Mouse (Mus musculus): Measurements from ENCODE around the gene Ifi27l2b.
"Not testable (repeated sequence)": the region's sequence is repeated elsewhere in the genome, so short reads cannot be mapped to it uniquely, and the experiment has no call there.

Ifi27l2b gene

GRCm38 (mm10) chr12:103457140-103457539 lies at the start of gene Ifi27l2b:
Gene Ifi27l2b (minus strand): TSS chr12:103457223.
- DNase-seq = no peak

DNA sequence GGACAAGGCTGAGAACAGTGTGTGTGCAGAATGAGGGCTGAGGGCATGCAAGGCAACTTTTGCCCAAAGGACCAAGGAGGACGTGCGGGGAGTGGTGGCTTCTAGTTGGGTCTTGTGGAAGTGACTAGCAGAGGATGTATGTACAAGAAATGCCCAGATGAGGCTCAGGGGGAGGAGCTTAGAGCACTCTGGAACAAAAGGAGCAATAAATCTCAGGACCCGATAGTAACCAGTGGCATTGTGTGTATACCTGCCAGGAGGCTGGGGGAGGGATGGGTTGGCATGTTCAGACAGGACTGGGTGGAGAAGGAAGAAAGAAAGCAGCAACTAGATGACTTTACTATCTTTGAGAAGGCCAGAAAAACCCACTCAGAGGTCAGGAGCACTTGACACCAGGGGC lies 47.4 kb upstream of the Ifi27l2b start:
- no peak for DNase-seq

- DNase-seq = no peak
These were observed 46.3 kb upstream of the Ifi27l2b start for GRCm38 (mm10) chr12:103503300-103503699.

DNA sequence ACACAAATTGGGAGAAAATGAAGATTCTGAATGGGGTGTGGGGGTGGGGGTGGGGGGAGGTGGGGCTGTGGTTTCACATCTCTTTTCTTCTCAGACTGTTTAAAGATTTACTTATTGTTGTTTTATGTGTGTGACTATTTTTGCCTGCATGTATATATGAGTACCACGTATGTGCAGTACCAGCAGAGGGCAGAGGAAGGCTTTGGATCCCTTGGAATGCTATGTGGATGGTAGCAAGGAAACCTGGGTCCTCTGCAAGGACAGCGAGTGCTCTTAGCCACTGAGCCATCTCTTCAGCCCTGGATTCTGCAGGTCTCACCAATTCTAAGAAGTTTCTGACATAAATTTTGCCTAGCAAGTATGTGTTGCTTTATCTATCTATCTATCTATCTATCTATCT lies 42.2 kb upstream of the Ifi27l2b start:
- DNase-seq = no peak

- peak; percentile 36 to 42 for DNase-seq
These were observed 41.7 kb upstream of the Ifi27l2b start for GRCm38 (mm10) chr12:103498768-103499167.

DNA sequence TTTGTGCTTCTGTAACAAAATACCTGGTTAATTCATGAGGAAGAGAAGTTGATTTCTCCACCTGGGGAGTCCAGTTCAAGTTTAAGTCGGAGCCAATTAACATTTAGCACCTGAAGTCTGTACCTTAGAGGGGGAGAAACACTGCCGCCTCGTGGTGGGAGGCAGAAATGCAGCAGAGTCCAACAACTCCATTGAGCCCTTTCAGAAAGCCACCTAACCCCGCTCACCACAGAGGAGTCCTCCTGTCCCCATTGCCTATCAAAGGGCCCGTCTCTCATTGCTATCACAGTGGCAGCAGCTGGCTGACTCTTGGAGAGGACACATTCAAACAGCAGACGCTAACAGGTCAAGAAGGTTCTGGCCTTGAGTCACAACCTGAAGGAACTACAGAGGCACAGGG lies 37.5 kb upstream of the Ifi27l2b start:
- peak; percentile 59 to 67 for DNase-seq

GRCm38 (mm10) chr12:103492767-103493166 lies 35.7 kb upstream of the Ifi27l2b start:
- peak; percentile 83 to 92 for DNase-seq

- no peak for DNase-seq
These were observed 34.2 kb upstream of the Ifi27l2b start for GRCm38 (mm10) chr12:103491091-103491730.

DNA sequence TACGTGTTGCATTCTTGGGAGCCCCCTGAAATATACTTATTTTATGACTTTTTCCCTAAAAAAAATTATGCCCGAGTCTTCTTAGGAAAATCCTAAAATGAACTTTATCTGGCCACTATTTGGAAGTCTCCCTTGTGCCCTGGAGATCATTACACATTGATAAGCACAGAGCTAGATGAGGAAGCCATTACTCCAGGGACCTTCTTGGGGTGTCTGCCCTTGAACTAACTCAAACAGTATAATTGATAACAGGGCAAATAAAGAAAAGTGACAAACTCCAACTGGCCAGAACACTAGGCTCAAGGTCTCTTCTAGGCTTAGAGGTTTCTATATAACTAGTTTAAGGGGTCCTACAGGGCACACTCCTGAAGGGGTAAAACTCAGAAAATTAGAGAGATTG lies 30.7 kb upstream of the Ifi27l2b start:
- no peak for DNase-seq

GRCm38 (mm10) chr12:103487276-103487675 lies 30.3 kb upstream of the Ifi27l2b start:
- no peak for DNase-seq

DNA sequence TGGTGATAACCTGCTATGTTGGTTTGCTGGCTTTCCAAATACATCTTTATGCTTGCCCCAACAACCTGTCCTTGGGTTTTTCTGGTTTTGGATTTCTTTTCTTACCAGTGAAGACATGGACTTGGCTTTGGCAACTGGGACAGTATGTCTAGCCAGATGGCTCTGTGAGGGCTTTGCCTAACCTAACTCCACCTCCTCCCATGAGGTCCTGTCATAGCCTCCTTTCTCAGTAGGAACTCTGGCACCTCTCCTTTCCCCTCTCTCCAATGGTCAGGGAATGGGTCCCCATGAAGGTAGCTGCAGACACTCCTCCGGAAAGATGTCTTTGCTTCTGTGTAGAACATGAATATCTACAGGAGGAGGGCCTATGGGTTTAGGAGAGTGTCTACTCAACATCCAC lies 29.7 kb upstream of the Ifi27l2b start:
- peak; percentile 43 to 53 for DNase-seq

GRCm38 (mm10) chr12:103484200-103484972 lies 27.4 kb upstream of the Ifi27l2b start:
- DNase-seq = not testable (repeated sequence)

GRCm38 (mm10) chr12:103482781-103483180 lies 25.8 kb upstream of the Ifi27l2b start:
- no peak for DNase-seq

GRCm38 (mm10) chr12:103481671-103482070 lies 24.6 kb upstream of the Ifi27l2b start:
- no peak for DNase-seq

DNA sequence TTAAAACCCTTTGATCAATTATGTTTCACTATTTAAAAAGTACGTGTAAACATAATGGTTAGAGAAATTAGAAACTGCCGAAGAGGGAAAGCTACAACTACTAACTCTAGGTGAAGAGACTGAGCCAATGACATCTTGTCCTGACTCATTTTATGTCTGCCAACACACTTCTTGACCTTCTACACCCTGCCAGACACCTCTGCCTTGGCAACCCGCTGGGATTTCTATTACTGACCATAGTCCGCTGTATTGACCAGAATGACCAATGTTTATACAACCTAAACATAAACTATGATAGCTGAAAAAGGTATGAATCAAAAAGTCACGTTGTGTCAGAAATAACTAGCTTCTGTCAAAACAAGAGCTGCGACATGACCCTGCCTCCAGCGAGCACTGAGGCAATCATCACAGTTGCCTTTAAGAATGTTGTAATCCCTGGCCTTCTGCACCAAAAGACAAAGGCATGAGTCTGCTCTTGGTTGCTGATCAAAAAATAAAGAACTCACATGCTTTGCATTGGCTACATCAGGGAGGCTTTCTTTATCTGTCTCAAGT lies 20.5 kb upstream of the Ifi27l2b start:
- no peak for DNase-seq

GRCm38 (mm10) chr12:103476779-103477389 lies 19.9 kb upstream of the Ifi27l2b start:
- no peak for DNase-seq

- DNase-seq = no peak
These were observed 17.5 kb upstream of the Ifi27l2b start for GRCm38 (mm10) chr12:103474481-103474880.

GRCm38 (mm10) chr12:103456727-103457126 lies 296 bp downstream of the Ifi27l2b start:
- not testable (repeated sequence) for DNase-seq

DNA sequence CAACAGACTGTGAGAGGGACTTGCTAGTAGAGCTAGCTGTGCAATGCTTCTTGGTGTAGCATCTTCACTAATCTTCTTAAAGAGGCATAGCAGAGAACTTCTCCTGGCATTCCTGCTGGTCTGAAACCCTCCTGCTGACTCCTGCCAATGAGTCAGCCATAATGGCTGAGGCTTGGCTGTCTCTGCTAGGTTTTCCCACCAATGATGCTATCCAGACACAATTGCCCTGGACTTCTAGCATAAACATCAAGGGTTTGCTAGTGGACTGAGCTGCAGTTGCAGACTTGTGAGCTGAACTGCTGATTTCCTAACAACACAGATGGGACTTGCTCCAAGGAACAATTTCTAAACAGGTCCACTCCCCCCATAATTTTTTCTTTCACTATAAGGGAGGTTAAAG lies 3.7 kb downstream of the Ifi27l2b start:
- DNase-seq = no peak

- no peak for DNase-seq
These were observed 12.0 kb downstream of the Ifi27l2b start for GRCm38 (mm10) chr12:103445060-103445459.

DNA sequence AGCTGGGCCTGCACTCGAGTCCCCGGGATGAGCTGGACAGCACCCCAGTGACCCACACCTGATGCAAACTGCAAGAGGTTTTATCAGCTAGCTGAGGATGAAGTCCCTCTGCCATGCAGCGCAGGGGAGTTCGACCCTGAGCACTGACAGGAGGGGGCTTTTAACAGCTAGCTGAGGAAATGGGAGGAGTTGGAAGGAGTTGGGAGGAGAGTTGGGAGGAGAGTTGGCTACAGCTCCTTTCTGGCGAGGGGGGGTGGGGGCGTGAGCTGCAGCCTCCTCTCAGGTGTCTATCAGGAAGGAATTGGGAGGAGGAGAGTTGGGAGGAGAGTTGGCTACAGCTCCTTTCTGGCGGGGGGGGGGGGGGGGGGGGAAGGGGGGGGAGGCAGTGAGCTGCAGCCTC lies 12.8 kb downstream of the Ifi27l2b start:
- DNase-seq = not testable (repeated sequence)

DNA sequence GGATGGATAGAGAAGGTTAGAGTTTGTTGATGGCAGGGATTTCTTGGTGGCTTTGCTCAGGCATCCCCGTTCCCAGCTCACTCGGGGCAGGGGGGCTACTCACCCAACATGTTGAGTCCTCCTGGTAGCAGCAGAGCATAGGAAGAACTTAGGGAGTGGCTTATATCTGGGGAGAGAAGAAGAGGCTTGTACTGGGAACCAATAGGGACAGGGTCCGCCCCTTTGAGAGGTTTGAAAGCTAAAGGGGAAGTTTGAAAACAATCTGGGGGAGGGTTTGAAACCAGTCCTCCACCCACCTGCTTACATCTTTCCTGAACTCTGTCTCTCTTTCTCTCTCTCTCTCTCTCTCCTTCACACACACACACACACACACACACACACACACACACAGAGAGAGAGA lies 13.5 kb downstream of the Ifi27l2b start, which contains the start of gene Ifi27l2a:
Gene Ifi27l2a (minus strand): TSS at position 157 of the 400 bp plus-strand sequence.
- DNase-seq = no peak

DNA sequence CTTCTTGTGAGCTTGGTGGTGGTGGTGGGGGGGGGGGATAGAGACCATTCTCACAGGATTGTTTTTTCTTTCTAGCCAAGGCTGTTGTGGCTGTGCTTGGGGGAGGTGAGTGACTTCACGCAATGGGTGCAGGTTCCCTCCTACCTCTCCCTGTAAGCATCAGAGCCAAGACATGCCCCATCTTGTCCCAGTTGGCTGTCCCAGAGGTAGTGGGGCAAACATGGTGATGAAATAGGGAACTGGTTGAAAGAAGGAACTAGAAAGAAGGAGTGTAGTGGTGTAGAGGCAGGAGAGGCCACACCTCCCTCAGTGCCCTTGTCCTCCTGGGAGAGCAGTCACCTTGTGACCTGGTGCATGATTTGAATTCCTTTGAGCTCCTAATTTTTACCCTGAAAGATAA lies 19.4 kb downstream of the Ifi27l2b start:
- DNase-seq = no peak
